Mouse (Mus musculus) hindbrain, embryonic 11.5 days (tissue): Measurements from ENCODE around the gene Elane. TPM values are rescaled to one million over a fixed set of nuclear protein-coding genes. Genes with fewer than 3 reads are reported as not detected.
A peak's percentile ranks its signal among the peaks of the same experiment; 100 is the strongest.

ENCODE experiments used
- ATAC-seq: fragments of 200-750 bp; cut with Nextera tagmentation; 2 replicates; pipeline ENCODE4 v1.8.0; 2017; ENCODE audit warnings: mild to moderate bottlenecking, moderate TSS enrichment, moderate library complexity; ENCODE audit not compliant: low FRiP score
- DNase-seq: peaks from one replicate; pipeline ENCODE4 v3.0.0-alpha.2; 2015; ENCODE audit warnings: low spot score
- H3K27ac ChIP-seq: fragments of 300-500 bp; sonication (generic); 2 replicates; pipeline ENCODE4 v1.5.1; 2014; ENCODE audit warnings: mild to moderate bottlenecking, low read depth, low read length
- H3K27me3 ChIP-seq: fragments of 300-500 bp; sonication (generic); 2 replicates; pipeline ENCODE4 v1.6.1; 2014; ENCODE audit warnings: mild to moderate bottlenecking, low read length, moderate library complexity, mixed read lengths; ENCODE audit not compliant: control insufficient read depth, insufficient read depth
- H3K36me3 ChIP-seq: fragments of 300-500 bp; sonication (generic); 2 replicates; pipeline ENCODE4 v1.6.1; 2014; ENCODE audit warnings: mild to moderate bottlenecking, low read length, moderate library complexity, mixed read lengths; ENCODE audit not compliant: control insufficient read depth, insufficient read depth
- H3K4me1 ChIP-seq: fragments of 300-500 bp; sonication (generic); replicated peaks from 2 replicates; pipeline ENCODE4 v1.6.1; 2014; ENCODE audit warnings: low read length, mixed read lengths; ENCODE audit not compliant: control insufficient read depth, insufficient read depth
- H3K4me2 ChIP-seq: fragments of 300-500 bp; sonication (generic); replicated peaks from 2 replicates; pipeline ENCODE4 v1.6.1; 2014; ENCODE audit warnings: mild to moderate bottlenecking, low read depth, low read length
- H3K4me3 ChIP-seq: fragments of 300-500 bp; sonication (generic); 2 replicates; pipeline ENCODE4 v1.5.1; 2014; ENCODE audit warnings: low read depth, low read length
- H3K9ac ChIP-seq: fragments of 300-500 bp; sonication (generic); 2 replicates; pipeline ENCODE4 v1.6.1; 2014; ENCODE audit warnings: low read depth, low read length
- H3K9me3 ChIP-seq: fragments of 300-500 bp; sonication (generic); 2 replicates; pipeline ENCODE4 v1.6.1; 2016; ENCODE audit warnings: low read length; ENCODE audit not compliant: control insufficient read depth
- WGBS: fragments of 180-500 bp; shearing (Covaris S2); extraction: QIAGEN DNeasy Blood & Tissue Kit; methylation state at CpG from one replicate; pipeline ENCODE4 v1.1.7; 2014; 5-methylcytosine and 5-hydroxymethylcytosine counted together
- polyA plus RNA-seq: library from polyadenylated mRNA; unstranded; fragments of >200 nt; fragmentation: Nextera tagmentation; extraction: Ambion mirVana; gene quantifications from 2 replicates; pipeline ENCODE4 v1.2.1, GENCODE M21; 2014

The Elane gene
- polyA plus RNA-seq, 1 experiment from 2014 or later: not detected

DNA sequence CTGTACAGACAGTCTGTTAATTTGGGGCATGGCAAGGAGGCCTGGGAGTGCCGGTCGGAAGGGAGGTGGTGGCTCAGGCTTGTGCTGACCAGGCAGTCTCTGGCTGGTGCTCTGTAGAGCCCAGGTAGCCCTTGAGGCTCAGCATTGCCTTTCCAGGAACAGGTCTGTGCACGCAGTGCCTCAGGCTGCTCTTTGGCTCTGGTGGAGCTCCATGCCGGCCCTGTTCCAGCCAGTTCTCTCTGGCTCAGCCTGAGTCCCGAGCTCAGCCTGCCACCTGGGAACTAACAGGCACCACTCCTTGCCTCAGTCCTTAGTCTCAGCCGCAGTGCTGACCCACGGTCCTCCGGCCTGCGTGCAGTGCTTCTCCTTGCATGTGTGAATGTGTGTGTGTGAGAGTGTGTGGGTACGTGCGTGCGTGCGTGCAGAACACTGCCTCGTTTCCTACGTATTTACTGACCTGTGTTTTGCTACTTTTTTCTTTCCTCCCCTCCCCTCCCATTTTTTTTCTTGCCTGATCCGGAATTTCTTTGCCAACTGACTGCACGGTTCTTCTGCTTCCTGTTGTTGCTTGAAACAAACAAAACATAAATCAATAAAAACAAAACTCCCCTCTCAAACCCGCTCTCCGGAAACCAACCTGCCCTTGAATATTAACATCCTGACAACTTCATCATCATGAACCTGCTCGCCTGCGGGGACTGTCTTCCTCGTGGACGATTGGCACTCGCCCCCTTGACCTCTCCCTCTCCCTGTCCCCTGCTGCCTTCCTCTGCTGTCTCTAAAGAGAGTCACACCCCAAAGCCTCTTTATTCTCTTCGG lies 24.6 kb upstream of the Elane start:
- Histone ChIP-seq H3K4me3 (no peak overlapping the region), H3K27ac (peak overlapping the region; percentile 17; the same call in 1 of the 2 replicates), H3K9ac (no peak overlapping the region), H3K9me3 (no peaks in the 10 kb centered on the region), H3K4me1 (peaks cover 18% of the 10 kb centered on the region), H3K36me3 (peaks cover 31% of the 10 kb centered on the region), H3K4me2 (no peak overlapping the region), H3K27me3 (no peaks in the 10 kb centered on the region)
- DNase-seq (no peak), ATAC-seq (no peak)
- WGBS: 82% methylated on average over 25 of the region's 25 CpGs

DNA sequence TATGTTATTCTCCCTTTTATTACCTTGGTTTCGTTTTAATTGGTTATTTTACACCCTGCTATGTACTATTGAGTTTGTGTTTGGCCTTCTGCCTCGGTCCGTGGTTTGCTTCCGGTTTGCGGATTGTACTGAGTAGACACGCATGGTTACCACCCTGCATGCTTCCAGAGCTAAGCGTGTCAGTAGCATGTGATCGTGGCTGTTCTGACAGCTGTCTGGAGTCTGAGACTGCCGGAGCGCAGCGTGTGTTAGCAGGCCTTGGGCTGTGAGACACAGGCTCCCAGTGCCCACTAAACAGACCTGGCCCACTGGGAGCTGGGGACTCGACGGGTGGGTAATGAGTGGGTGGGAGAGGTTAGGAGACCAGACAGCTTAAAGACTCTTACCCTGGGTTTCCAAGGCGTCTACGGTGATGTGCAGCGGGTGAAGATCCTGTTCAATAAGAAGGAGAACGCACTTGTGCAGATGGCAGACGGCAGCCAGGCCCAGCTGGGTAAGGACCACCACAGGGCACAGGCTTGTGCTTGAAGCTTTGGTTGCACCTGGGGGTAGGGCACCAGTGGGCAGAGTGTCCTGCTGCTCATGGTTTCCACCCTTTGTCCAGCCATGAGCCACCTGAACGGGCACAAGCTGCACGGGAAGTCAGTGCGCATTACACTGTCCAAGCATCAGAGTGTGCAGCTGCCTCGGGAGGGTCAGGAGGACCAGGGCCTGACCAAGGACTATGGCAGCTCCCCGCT lies 23.8 kb upstream of the Elane start:
- H3K36me3 ChIP-seq: peaks cover 32% of the 10 kb centered on the region
- WGBS: 92% methylated on average over 23 of the region's 23 CpGs
- H3K9ac ChIP-seq: no peak overlapping the region
- ATAC-seq (no peak), DNase-seq (no peak)
- H3K4me2 ChIP-seq: no peak overlapping the region
- no peak overlapping the region for H3K4me3 ChIP-seq
- H3K9me3 ChIP-seq: no peaks in the 10 kb centered on the region
- H3K27me3 ChIP-seq: no peaks in the 10 kb centered on the region
- no peak overlapping the region for H3K27ac ChIP-seq
- peaks cover 12% of the 10 kb centered on the region for H3K4me1 ChIP-seq

DNA sequence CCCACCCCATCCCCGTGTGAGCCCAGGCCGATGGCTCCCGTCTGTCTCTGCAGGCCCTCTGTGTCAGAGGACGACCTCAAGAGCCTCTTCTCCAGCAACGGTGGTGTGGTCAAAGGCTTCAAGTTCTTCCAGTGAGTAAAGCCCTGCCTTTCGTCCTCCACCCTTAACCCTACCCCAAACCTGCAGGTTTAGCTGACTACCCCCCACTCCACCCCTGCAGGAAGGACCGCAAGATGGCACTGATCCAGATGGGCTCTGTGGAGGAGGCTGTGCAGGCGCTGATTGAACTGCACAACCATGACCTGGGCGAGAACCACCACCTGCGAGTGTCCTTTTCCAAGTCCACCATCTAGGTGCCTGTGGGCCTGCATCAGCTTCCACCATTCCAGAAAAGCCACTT lies 23.1 kb upstream of the Elane start:
- WGBS: 74% methylated on average over 10 of the region's 10 CpGs
- H3K27ac ChIP-seq: no peak overlapping the region
- no peak overlapping the region for H3K4me3 ChIP-seq
- no peaks in the 10 kb centered on the region for H3K9me3 ChIP-seq
- no peaks in the 10 kb centered on the region for H3K27me3 ChIP-seq
- peaks cover 6% of the 10 kb centered on the region for H3K4me1 ChIP-seq
- no peak overlapping the region for H3K4me2 ChIP-seq
- H3K36me3 ChIP-seq: peaks cover 31% of the 10 kb centered on the region
- H3K9ac ChIP-seq: no peak overlapping the region
- ATAC-seq (no peak), DNase-seq (no peak)

DNA sequence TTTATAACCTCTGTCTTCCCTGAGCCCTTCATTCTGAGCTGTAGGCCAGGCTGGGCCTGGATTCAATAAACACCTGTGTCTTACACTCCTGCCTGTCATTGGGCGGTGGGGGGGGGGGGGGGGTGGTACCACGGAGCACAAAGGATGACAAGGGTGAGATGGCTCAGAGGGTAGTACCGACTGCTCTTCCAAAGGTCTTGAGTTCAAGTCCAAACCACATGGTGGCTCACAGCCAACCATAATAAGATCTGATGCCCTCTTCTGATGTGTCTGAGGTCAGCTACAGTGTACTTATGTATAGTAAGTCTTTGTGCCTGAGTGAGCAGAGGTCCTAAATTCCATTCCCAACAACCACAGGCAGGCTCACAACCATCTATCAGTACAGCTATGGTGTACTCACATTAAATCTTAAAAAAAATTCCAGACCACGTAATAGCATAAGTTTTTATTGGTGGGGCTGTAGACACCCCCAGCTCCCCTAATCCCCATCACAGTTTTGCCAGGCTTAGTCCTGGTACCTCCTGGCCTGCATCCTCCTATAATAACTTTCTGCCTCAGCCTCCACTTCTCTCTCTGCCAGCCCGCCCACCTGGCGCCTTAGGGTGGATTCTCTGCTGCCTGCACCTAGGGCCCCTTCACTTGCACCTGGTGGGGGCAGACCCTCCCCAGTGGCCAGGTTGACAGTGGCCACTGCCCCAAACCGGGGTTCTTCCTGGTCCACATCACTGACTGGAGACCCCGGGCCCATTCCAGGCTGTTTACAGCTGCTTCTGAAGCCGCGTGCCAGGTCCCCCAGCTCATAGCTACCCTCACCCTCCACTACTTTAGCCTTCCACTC lies 21.5 kb upstream of the Elane start:
- DNase-seq (no peak), ATAC-seq (peak; percentile 21; the same call in 1 of the 2 replicates)
- Histone ChIP-seq H3K4me1 (no peaks in the 10 kb centered on the region; the same call in 1 of the 2 replicates), H3K4me2 (no peak overlapping the region), H3K36me3 (peaks cover 30% of the 10 kb centered on the region), H3K9me3 (no peaks in the 10 kb centered on the region), H3K27ac (no peak overlapping the region), H3K9ac (no peak overlapping the region), H3K27me3 (no peaks in the 10 kb centered on the region), H3K4me3 (no peak overlapping the region)
- 54% methylated on average over 10 of the region's 10 CpGs for WGBS

DNA sequence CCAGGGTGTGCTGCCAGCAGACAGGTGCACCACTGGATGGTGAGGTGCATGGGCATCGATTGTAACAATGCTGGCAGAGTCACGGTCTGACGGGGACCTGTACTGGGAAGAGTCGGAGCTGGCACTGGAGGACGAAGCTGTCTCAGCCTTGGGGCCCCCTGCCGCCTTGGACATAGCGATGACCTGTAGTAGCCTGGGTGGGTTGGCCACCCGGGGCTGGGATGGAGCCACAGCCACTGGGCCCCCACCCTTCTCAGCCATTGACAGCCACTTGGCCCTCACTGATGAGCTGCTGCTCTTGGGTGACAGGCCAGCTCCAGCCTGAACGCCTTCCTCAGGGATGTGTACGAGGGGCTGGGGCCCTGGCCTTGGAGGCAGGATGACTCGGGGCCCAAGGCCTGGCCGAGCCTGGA lies 20.9 kb upstream of the Elane start:
- Histone ChIP-seq H3K9me3 (no peaks in the 10 kb centered on the region), H3K4me1 (no peaks in the 10 kb centered on the region; the same call in 1 of the 2 replicates), H3K27ac (no peak overlapping the region), H3K27me3 (no peaks in the 10 kb centered on the region), H3K36me3 (peaks cover 24% of the 10 kb centered on the region), H3K4me2 (no peak overlapping the region), H3K4me3 (no peak overlapping the region), H3K9ac (no peak overlapping the region)
- no peak for DNase-seq
- ATAC-seq: peak; percentile 15; the same call in 1 of the 2 replicates
- WGBS: 78% methylated on average over 12 of the region's 12 CpGs

DNA sequence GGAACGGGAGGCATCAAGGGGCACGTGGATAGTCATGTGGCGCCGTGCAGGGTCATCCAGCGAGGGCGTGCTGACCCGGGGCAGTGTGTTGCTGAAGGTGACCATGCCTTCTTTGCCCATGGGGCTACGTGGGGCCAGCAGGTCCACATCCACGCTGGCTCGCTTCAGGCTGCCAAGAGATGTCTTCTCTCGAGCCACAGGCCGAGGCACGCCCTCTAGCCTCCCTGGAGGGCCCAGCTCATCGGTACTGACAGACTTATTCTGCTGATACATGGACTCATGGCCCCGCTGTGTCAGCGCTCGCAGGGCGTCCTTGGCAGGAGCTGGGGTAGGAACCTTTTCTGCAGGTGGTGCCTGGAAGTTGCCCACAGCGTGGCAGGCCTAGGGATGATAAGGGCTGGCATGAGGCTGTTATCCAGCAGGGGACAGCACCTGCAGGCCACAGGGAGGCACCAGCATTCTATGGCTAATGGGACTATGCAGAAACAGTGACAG lies 20.2 kb upstream of the Elane start:
- Histone ChIP-seq H3K4me2 (no peak overlapping the region), H3K36me3 (peaks cover 18% of the 10 kb centered on the region), H3K4me3 (no peak overlapping the region), H3K4me1 (no peaks in the 10 kb centered on the region; the same call in 1 of the 2 replicates), H3K9me3 (no peaks in the 10 kb centered on the region), H3K27ac (no peak overlapping the region), H3K27me3 (no peaks in the 10 kb centered on the region), H3K9ac (no peak overlapping the region)
- ATAC-seq: no peak
- DNase-seq: no peak
- WGBS: 82% methylated on average over 19 of the region's 19 CpGs

DNA sequence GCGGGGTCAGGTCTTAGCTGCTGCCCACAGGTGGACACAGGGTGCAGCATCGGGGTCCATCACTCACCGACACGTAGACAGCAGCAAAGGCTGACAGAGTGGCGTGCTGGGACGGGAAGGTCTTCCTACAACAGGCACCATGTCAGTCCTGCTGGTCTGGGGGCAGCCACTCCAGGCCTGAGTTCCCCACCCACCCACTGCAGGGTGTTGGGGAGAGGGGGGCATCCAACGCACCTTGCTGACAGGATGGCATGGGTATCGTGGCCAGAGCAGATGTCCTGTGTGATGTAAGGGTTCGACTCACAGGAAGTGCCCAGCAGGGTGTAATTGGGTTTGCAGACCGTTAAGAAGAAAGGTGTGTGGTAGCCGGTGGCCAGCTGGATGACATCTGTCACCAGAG lies 19.4 kb upstream of the Elane start:
- Histone ChIP-seq H3K27ac (no peak overlapping the region), H3K4me3 (no peak overlapping the region), H3K27me3 (no peaks in the 10 kb centered on the region), H3K9me3 (no peaks in the 10 kb centered on the region), H3K9ac (no peak overlapping the region), H3K4me1 (no peaks in the 10 kb centered on the region), H3K36me3 (peaks cover 12% of the 10 kb centered on the region; the same call in 1 of the 2 replicates), H3K4me2 (no peak overlapping the region)
- 82% methylated on average over 11 of the region's 11 CpGs for WGBS
- DNase-seq: no peak
- no peak for ATAC-seq

DNA sequence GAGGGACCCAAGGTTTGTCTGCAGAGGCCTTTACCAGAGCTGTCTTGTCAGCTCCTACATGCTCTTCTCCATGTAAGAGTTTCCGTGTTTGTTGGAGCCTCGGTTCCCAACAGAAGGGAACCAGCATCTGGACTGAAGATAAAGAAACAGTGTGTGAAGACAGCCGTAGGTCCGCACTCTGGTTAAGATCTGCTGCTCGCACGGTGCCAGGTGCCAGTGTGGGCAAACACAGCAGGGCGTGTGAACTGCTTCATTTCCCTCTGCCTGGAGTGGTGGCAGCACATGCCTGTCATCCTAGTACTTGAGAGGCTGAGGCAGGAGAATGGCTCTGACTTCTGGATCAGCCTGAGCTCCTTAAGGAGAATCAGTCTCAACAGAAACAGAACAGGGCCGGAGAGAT lies 14.2 kb upstream of the Elane start:
- H3K4me1 ChIP-seq: no peaks in the 10 kb centered on the region; the same call in 1 of the 2 replicates
- H3K36me3 ChIP-seq: peaks cover 5% of the 10 kb centered on the region; the same call in 1 of the 2 replicates
- peak overlapping the region; percentile 58; the same call in 1 of the 2 replicates for H3K4me2 ChIP-seq
- 92% methylated on average over 8 of the region's 8 CpGs for WGBS
- DNase-seq (no peak), ATAC-seq (no peak)
- H3K4me3 ChIP-seq: no peak overlapping the region
- H3K9me3 ChIP-seq: no peaks in the 10 kb centered on the region
- H3K27me3 ChIP-seq: no peaks in the 10 kb centered on the region
- H3K27ac ChIP-seq: no peak overlapping the region
- H3K9ac ChIP-seq: no peak overlapping the region
